Mouse (Mus musculus) midbrain, postnatal 0 days (tissue): ENCODE data around the gene Jhy. TPM values are rescaled to one million over a fixed set of nuclear protein-coding genes. Genes with fewer than 3 reads are reported as not detected.

Experiments
- ATAC-seq: fragments of 200-750 bp; cut with Nextera tagmentation; 2 replicates; pipeline ENCODE4 v1.8.0; 2017; ENCODE audit warnings: moderate number of reproducible peaks, mild to moderate bottlenecking, moderate TSS enrichment, moderate library complexity; ENCODE audit not compliant: low FRiP score
- DNase-seq: peaks from one replicate; pipeline ENCODE4 v3.0.0-alpha.2; 2015; ENCODE audit warnings: low spot score
- H3K27ac ChIP-seq: fragments of 300-500 bp; sonication (generic); 2 replicates; pipeline ENCODE4 v1.5.1; 2014; ENCODE audit warnings: low read depth, mild to moderate bottlenecking, low read length, mixed read lengths
- H3K27me3 ChIP-seq: fragments of 300-500 bp; sonication (generic); 2 replicates; pipeline ENCODE4 v1.6.1; 2014; ENCODE audit warnings: low read length, control low read depth, mixed read lengths; ENCODE audit not compliant: insufficient read depth
- H3K36me3 ChIP-seq: fragments of 300-500 bp; sonication (generic); 2 replicates; pipeline ENCODE4 v1.6.1; 2014; ENCODE audit warnings: low read length, control low read depth, mixed read lengths; ENCODE audit not compliant: insufficient read depth
- H3K4me1 ChIP-seq: fragments of 300-500 bp; sonication (generic); 2 replicates; pipeline ENCODE4 v1.6.1; 2014; ENCODE audit warnings: mild to moderate bottlenecking, control low read depth, antibody characterized with exemption, low read length, mixed read lengths; ENCODE audit not compliant: insufficient read depth
- H3K4me2 ChIP-seq: fragments of 300-500 bp; sonication (generic); 2 replicates; pipeline ENCODE4 v1.6.1; 2014; ENCODE audit warnings: low read depth, mild to moderate bottlenecking, low read length, mixed read lengths; ENCODE audit not compliant: poor library complexity, severe bottlenecking
- H3K4me3 ChIP-seq: fragments of 300-500 bp; sonication (generic); 2 replicates; pipeline ENCODE4 v1.5.1; 2014; ENCODE audit warnings: low read depth, mild to moderate bottlenecking, low read length, moderate library complexity
- H3K9ac ChIP-seq: fragments of 300-500 bp; sonication (generic); replicated peaks from 2 replicates; pipeline ENCODE4 v1.6.1; 2014; ENCODE audit warnings: mild to moderate bottlenecking, low read length, moderate library complexity, mixed read lengths; ENCODE audit not compliant: poor library complexity, severe bottlenecking
- H3K9me3 ChIP-seq: fragments of 300-500 bp; sonication (generic); 2 replicates; pipeline ENCODE4 v1.6.1; 2016; ENCODE audit warnings: low read length, control low read depth
- CTCF ChIP-seq: IDR thresholded peaks from 2 replicates; pipeline ENCODE4 v1.5.1; 2016; ENCODE audit warnings: antibody characterized with exemption, mild to moderate bottlenecking
- WGBS: fragments of 180-500 bp; shearing (Covaris S2); extraction: QIAGEN DNeasy Blood & Tissue Kit; methylation state at CpG from one replicate; pipeline ENCODE4 v1.1.7; 2014; 5-methylcytosine and 5-hydroxymethylcytosine counted together
- polyA plus RNA-seq: library from polyadenylated mRNA; unstranded; fragments of >200 nt; fragmentation: Nextera tagmentation; extraction: Ambion mirVana; gene quantifications from 2 replicates; pipeline ENCODE4 v1.2.1, GENCODE M21; 2015
- total RNA-seq: library from RNA; depleted of rRNA; stranded (reverse); fragments of >200 nt; gene quantifications from 2 replicates; pipeline ENCODE4 v1.2.3, GENCODE M21; 2014; rRNA removed

Jhy gene
- total RNA-seq (1.5 and 1.6 TPM in 2 replicates), polyA plus RNA-seq (0.99 and 1.1 TPM in 2 replicates)

DNA sequence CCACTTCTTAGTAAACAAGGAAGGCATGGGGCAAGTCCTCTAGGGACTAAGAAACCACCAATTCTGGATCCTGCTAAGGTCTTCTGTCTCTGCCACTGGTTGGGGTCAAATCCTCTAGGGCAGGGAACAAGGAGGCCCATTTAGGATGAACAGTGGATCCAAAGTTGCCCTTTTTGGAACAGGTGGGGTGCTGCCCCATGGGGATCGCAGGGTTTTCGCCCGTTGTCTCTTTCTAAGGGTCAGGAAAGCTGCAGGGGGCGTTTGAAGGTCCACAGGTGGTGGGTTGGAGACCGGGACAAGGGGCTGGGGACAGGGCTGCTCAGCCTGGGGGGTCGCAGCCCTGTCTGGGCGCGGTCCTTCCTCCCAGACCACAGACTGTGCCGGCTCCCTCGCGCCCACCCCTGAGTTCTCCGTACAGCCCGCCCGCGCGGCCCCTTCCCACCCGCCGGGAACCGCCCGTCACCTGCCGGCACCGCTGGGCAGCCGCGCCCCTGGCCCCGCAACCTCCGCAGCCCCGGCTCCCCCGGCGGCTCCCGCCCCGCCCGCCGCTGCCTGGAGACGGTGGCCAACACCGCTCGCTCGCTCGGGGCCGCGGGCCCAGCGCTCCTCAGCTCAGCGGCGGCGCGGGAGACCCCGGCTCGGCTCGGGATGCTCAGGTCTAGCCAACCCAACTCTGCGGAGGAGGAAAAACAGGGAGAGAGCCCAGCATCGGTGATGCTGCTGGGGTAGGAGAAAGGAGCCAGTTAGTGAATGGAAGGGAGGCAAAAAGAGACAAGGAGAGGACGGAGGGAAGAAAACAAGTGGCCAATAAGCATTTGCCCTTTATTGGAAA is at the start of gene Jhy:
Gene Jhy, minus strand, starts transcription at position 533 of the 832 bp plus-strand sequence.
- Histone ChIP-seq H3K36me3 (no peaks in the 10 kb centered on the region), H3K27me3 (0 out of 2 replicates have a peak, but pooled peaks cover 2% of the 10 kb centered on the region), H3K9me3 (no peaks in the 10 kb centered on the region), H3K4me1 (no peaks in the 10 kb centered on the region), H3K9ac (peak within 1 kb of the TSS; percentile 68), H3K27ac (peak within 1 kb of the TSS; percentile 59), H3K4me2 (peak within 1 kb of the TSS; percentile 97), H3K4me3 (peak within 1 kb of the TSS; percentile 66)
- no peak for TF ChIP-seq CTCF
- DNase-seq (no peak), ATAC-seq (peak; percentile 74; the same call in 1 of the 2 replicates)
- WGBS: 1% methylated on average over 35 of the region's 51 CpGs

DNA sequence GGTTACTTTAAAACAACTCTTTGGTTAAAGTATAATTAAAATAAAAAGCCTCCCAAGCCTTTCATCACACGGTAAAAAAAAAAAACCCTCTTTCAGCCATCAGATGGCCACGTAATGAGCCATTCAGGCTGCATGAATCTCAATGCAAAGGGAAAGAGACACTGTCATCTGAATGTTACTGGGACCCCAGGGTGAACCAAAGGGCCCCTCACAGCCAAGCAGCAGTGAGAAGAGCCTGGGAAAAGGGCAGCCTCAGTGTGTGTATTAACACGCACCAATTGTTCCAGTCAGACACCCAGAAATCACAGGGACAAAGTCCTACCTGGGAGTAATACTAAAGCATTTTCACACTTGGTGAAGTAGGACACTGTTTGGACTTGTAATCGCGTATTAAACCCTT is 48.5 kb upstream of the Jhy start:
- 37% methylated on average over 5 of the region's 5 CpGs for WGBS

DNA sequence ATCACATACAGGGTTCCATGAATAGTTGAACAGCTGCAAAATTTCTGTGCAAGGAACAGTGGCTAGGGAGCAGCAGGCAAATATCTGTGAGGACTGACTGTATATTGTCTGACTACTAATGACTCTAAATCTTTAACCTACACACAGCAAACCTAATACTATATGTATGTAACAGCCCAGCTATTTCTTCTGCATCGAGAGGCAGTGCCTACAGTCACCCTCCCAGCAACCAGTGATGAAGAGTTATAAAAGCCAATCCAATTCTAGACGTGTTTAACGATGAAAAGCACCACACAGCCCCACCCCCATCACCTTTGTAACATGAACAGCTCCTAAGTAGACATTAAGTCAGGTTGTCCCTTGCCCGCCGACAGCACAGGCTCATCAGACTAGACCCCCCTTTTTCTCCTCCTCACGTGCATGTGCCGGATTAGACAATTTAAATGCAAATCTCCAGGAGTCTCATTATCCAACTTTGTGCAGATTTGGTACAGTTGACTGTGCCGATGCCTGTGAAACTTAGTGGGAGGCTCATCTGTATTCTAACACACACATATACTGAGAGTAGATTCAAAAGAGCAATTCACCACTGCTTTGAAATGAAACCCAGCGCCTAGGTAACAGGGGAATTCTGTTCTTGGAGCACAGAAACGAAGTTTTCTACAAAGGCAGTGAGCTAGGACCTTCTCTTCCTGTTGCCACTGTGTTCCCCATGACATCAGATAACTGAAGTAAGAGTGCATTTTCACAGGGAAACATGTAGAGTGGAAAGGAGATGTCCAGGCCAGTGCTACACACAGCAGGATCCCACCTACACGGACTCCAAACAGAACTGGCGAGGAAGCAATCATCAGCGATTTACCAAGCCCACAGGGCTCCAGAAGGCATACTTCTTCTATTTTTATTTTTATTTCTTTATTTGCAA is 47.9 kb upstream of the Jhy start:
- Histone ChIP-seq H3K27me3 (no peaks in the 10 kb centered on the region), H3K4me3 (no peak overlapping the region), H3K9ac (no peak overlapping the region), H3K4me2 (no peak overlapping the region), H3K9me3 (no peaks in the 10 kb centered on the region), H3K27ac (peak overlapping the region; percentile 79), H3K4me1 (no peaks in the 10 kb centered on the region), H3K36me3 (no peaks in the 10 kb centered on the region)
- TF ChIP-seq CTCF: no peak
- 12% methylated on average over 13 of the region's 13 CpGs for WGBS
- ATAC-seq: peak; percentile 78
- DNase-seq: peak; percentile 81

More for the DNA sequence above, 48.5 kb upstream of the Jhy start:
- DNase-seq (no peak), ATAC-seq (no peak)
- Histone ChIP-seq H3K27me3 (no peaks in the 10 kb centered on the region), H3K36me3 (no peaks in the 10 kb centered on the region), H3K4me3 (no peak overlapping the region), H3K9ac (no peak overlapping the region), H3K27ac (peak overlapping the region; percentile 79), H3K4me2 (no peak overlapping the region), H3K4me1 (no peaks in the 10 kb centered on the region), H3K9me3 (no peaks in the 10 kb centered on the region)
- no peak for TF ChIP-seq CTCF

GRCm38 (mm10) chr9:41007785-41008184 is 43.9 kb upstream of the Jhy start:
- ATAC-seq (no peak), DNase-seq (no peak)
- TF ChIP-seq CTCF: no peak
- Histone ChIP-seq H3K27ac (no peak overlapping the region), H3K27me3 (no peaks in the 10 kb centered on the region), H3K4me3 (no peak overlapping the region), H3K9me3 (no peaks in the 10 kb centered on the region), H3K9ac (no peak overlapping the region), H3K4me1 (no peaks in the 10 kb centered on the region), H3K4me2 (no peak overlapping the region), H3K36me3 (no peaks in the 10 kb centered on the region)
- 15% methylated on average over 1 of the region's 1 CpGs for WGBS

DNA sequence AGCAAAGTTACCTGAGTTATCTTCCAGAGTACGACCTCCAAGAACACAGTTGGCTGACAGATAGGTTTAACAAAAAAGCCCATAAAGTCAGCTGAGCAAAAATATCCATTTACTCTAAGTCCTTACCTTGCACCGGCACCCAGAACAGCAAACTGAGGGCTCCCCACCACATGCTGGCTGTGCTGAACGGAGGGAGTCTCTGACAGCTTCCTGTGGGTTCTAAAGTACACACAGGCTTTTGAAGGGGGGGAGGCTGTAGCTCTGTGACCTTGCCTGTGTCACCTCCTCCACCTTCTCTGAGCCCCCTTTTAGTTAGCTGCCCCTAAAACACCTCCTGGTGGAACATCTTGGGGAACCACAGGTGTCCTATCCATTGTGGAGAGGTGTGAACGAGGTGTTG is 40.5 kb upstream of the Jhy start, which contains the start of gene Crtam:
Gene Crtam, minus strand, starts transcription at position 214 of the 400 bp plus-strand sequence.
- no peak for DNase-seq
- no peaks in the 10 kb centered on the region for H3K36me3 ChIP-seq
- no peaks in the 10 kb centered on the region for H3K9me3 ChIP-seq
- no peaks in the 10 kb centered on the region for H3K4me1 ChIP-seq
- H3K4me2 ChIP-seq: no peak within 1 kb of the TSS
- no peak within 1 kb of the TSS for H3K4me3 ChIP-seq
- H3K27me3 ChIP-seq: no peaks in the 10 kb centered on the region
- ATAC-seq: no peak
- 75% methylated on average over 4 of the region's 4 CpGs for WGBS
- H3K9ac ChIP-seq: no peak within 1 kb of the TSS
- TF ChIP-seq CTCF: no peak
- no peak within 1 kb of the TSS for H3K27ac ChIP-seq
